In genomic region chr17:7388958-7389356, GRCm38 (mm10) we compare ENCODE assay signal across 15 mouse cellular contexts. TPM values are rescaled to one million over a fixed set of nuclear protein-coding genes. Genes with fewer than 3 reads are reported as not detected.
"Had no signal": no experiment of that assay in that cellular context is flagged by ENCODE, and none has a peak within 500 bp of the region (broad histone marks: within the 10 kb centered on the region; RNA-seq: fewer than 3 reads in every experiment).

No protein-coding gene starts in this region.

RNA-seq across cellular contexts. Expression of gene Unc93a2, which starts 3.7 kb away (rescaled TPM):
- total RNA-seq: megakaryocyte progenitor cell, adult 5-6 weeks; monocyte, adult 5-6 weeks; neutrophil, adult 5-6 weeks had no signal
- polyA plus RNA-seq: lung, embryonic 15.5 days; lung, postnatal 0 days; macrophage; midbrain, embryonic 11.5 days; midbrain, embryonic 13.5 days; midbrain, embryonic 16.5 days; neural tube, embryonic 12.5 days; neural tube, embryonic 14.5 days; stomach, embryonic 14.5 days; stomach, embryonic 16.5 days had no signal

RNA-seq across cellular contexts. Expression of gene Gm49630, which starts 17.2 kb away (rescaled TPM):
- total RNA-seq: megakaryocyte progenitor cell, adult 5-6 weeks; monocyte, adult 5-6 weeks; neutrophil, adult 5-6 weeks had no signal
- polyA plus RNA-seq: liver, embryonic 16.5 days; lung, embryonic 15.5 days; lung, postnatal 0 days; macrophage; midbrain, embryonic 11.5 days; midbrain, embryonic 13.5 days; midbrain, embryonic 16.5 days; neural tube, embryonic 12.5 days; neural tube, embryonic 14.5 days; stomach, embryonic 14.5 days; stomach, embryonic 16.5 days; thymus, postnatal 0 days had no signal

RNA-seq across cellular contexts. Expression of gene Ttll2, which starts 36.5 kb away (rescaled TPM):
- total RNA-seq: megakaryocyte progenitor cell, adult 5-6 weeks; monocyte, adult 5-6 weeks; neutrophil, adult 5-6 weeks had no signal
- polyA plus RNA-seq: lung, embryonic 15.5 days; lung, postnatal 0 days; macrophage; midbrain, embryonic 11.5 days; midbrain, embryonic 13.5 days; midbrain, embryonic 16.5 days; neural tube, embryonic 12.5 days; neural tube, embryonic 14.5 days; stomach, embryonic 14.5 days; stomach, embryonic 16.5 days; thymus, postnatal 0 days had no signal
